Mouse (Mus musculus) granulocyte monocyte progenitor cell, adult 5-6 weeks (primary cell): ENCODE data around the gene Sytl3. TPM values are rescaled to one million over a fixed set of nuclear protein-coding genes. Genes with fewer than 3 reads are reported as not detected.

ENCODE experiments used
- total RNA-seq, 2 experiments: library from RNA; stranded (forward) in 1 of 2; stranded (reverse) in 1 of 2; fragments of 200-712, 200-1000 nt in 1 of 2; fragments of >200 nt in 1 of 2; fragmentation: Nextera tagmentation in 1 of 2; gene quantifications; 2 replicates each; pipeline ENCODE4 v1.2.3; 2014 to 2017

Sytl3 gene
- total RNA-seq, 2 experiments from 2014 or later = 0.21 TPM; not detected in 1

Other genes with a start within 250 kb of the Sytl3 start
- gene Dynlt1b, start 229.0 kb upstream of the Sytl3 start, total RNA-seq (2014; fragmentation: Nextera tagmentation) = 96.0 and 128 TPM in 2 replicates
- 142 and 194 TPM in 2 replicates for gene Dynlt1b, start 229.0 kb upstream of the Sytl3 start, total RNA-seq (2017)
- 1.2 and 13.1 TPM in 2 replicates for gene Dynlt1c, start 57.4 kb upstream of the Sytl3 start, total RNA-seq (2014; fragmentation: Nextera tagmentation)
- 3.2 and 5.4 TPM in 2 replicates for gene Dynlt1c, start 57.4 kb upstream of the Sytl3 start, total RNA-seq (2017)
- gene Dynlt1f, start 3.2 kb upstream of the Sytl3 start, total RNA-seq (2014; fragmentation: Nextera tagmentation) = 117 and 170 TPM in 2 replicates
- 117 and 150 TPM in 2 replicates for gene Dynlt1f, start 3.2 kb upstream of the Sytl3 start, total RNA-seq (2017)
- gene Ezr, start 123.7 kb downstream of the Sytl3 start, total RNA-seq (2014; fragmentation: Nextera tagmentation) = 44.2 and 55.0 TPM in 2 replicates
- gene Ezr, start 123.7 kb downstream of the Sytl3 start, total RNA-seq (2017) = 99.7 and 110 TPM in 2 replicates